Mouse (Mus musculus) hindbrain, embryonic 12.5 days (tissue): ENCODE measurements around the gene Hap1. TPM values are rescaled to one million over a fixed set of nuclear protein-coding genes. Genes with fewer than 3 reads are reported as not detected.

ENCODE experiments used
- ATAC-seq: fragments of 200-750 bp; cut with Nextera tagmentation; 2 replicates; pipeline ENCODE4 v1.8.0; 2017; ENCODE audit warnings: moderate TSS enrichment; ENCODE audit not compliant: low FRiP score
- H3K27ac ChIP-seq: fragments of 300-500 bp; sonication (generic); 2 replicates; pipeline ENCODE4 v1.5.1; 2016; ENCODE audit warnings: mild to moderate bottlenecking
- H3K27me3 ChIP-seq: fragments of 300-500 bp; sonication (generic); 2 replicates; pipeline ENCODE4 v1.6.1; 2016; ENCODE audit warnings: mild to moderate bottlenecking
- H3K36me3 ChIP-seq: fragments of 300-500 bp; sonication (generic); 2 replicates; pipeline ENCODE4 v1.6.1; 2016; ENCODE audit warnings: mild to moderate bottlenecking
- H3K4me1 ChIP-seq: fragments of 300-500 bp; sonication (generic); 2 replicates; pipeline ENCODE4 v1.6.1; 2016
- H3K4me2 ChIP-seq: fragments of 300-500 bp; sonication (generic); replicated peaks from 2 replicates; pipeline ENCODE4 v1.6.1; 2016; ENCODE audit warnings: mild to moderate bottlenecking
- H3K4me3 ChIP-seq: fragments of 300-500 bp; sonication (generic); 2 replicates; pipeline ENCODE4 v1.5.1; 2016; ENCODE audit warnings: mild to moderate bottlenecking
- H3K9ac ChIP-seq: fragments of 300-500 bp; sonication (generic); 2 replicates; pipeline ENCODE4 v1.6.1; 2016; ENCODE audit warnings: mild to moderate bottlenecking, moderate library complexity
- H3K9me3 ChIP-seq: fragments of 300-500 bp; sonication (generic); replicated peaks from 2 replicates; pipeline ENCODE4 v1.6.1; 2016; ENCODE audit warnings: mild to moderate bottlenecking
- WGBS: fragments of 180-500 bp; shearing (Covaris S2); methylation state at CpG from one replicate; pipeline ENCODE4 v1.1.7; 2016; 5-methylcytosine and 5-hydroxymethylcytosine counted together
- polyA plus RNA-seq: library from polyadenylated mRNA; unstranded; fragments of >200 nt; fragmentation: Nextera tagmentation; extraction: Ambion mirVana; gene quantifications from 2 replicates; pipeline ENCODE4 v1.2.1, GENCODE M21; 2016

Gene Hap1
- 53.7 and 58.0 TPM in 2 replicates for polyA plus RNA-seq

DNA sequence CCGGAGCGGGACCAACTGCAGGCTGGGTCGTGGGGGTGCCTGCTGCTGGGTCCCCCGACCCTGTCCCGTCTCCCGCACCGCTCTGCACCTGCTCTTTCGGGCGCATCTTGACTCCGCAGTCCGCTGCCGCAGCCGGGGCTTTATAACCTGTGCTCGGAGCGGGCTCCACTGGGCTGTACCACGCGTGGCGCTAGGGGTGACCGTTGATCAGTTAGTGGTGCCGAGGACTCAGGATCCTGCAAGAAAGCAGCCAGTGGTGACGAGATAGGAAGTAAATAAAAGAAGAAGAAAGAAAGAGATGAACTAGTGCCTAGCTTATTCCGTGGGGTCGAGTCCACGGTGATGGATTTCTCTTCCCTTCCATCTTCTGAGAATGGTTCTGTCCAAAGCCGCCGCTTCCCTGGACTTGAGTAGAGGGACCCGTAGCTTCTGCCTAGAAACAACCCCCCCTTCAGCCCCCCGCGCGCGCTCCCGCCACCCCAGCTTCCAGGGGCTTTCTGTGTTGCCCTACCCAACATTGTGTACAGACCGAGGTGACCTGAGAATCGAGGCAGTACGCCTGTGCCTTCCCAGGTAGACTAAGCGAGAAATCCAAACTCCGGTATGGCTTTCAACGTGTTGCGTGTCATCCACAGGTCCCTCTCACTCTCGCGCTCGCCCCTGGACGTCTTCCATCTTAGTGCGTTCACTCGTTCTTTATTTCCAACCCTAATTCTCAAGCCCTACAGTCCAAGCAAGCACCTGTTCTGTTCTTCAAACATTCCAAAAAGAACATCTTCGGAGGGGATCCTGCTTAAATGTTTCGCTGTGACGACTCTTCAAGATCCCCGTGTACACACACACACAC is at the start of gene Hap1:
Hap1 (minus strand) TSS at position 157 of the 847 bp plus-strand sequence.
- ATAC-seq, result peak; percentile 62
- Histone ChIP-seq H3K9ac (peak within 1 kb of the TSS; percentile 60), H3K4me2 (peak within 1 kb of the TSS; percentile 99), H3K27ac (0 out of 2 replicates have a peak within 1 kb of the TSS, but pooled peaks have one; percentile 18), H3K4me3 (peak within 1 kb of the TSS; percentile 55), H3K4me1 (peaks cover 19% of the 10 kb centered on the region), H3K27me3 (peaks cover 69% of the 10 kb centered on the region), H3K36me3 (0 out of 2 replicates have a peak, but pooled peaks cover 3% of the 10 kb centered on the region), H3K9me3 (no peaks in the 10 kb centered on the region)
- WGBS, result 1% methylated on average over 49 of the region's 49 CpGs

DNA sequence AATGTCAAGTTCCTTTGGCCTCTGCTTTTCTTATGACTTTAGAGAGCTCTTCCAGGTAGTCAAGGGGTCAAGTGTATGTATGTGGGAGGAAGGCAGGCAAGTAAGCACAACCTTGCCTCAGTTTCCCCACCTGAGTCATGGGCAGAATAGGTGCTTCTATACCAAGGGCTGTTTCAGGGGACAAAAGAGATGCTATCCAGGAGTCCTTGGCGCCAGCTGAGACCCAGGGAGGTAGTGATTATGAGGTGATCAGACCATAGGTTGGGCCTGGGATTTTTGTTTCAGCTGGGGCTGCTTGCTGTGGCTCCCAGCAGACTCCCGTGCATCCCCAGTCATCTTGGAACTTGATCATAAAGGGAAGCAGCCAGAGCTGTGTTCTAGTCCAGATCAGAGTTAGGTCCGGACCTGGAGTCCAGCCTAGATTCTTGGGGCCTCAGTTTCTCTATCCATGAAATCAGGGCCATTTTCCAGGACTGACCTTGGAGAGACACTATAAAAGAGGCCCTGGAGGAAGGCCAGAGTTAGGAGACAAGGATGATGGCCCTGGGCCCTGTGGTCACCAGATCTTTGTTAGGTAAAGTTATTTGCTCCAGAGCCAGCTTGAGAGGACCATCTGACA is 48.6 kb upstream of the Hap1 start:
- Histone ChIP-seq H3K4me1 (peaks cover 8% of the 10 kb centered on the region; the same call in 1 of the 2 replicates), H3K4me2 (no peak overlapping the region), H3K4me3 (no peak overlapping the region), H3K9ac (no peak overlapping the region), H3K27me3 (no peaks in the 10 kb centered on the region; the same call in 1 of the 2 replicates), H3K9me3 (no peaks in the 10 kb centered on the region), H3K27ac (no peak overlapping the region), H3K36me3 (0 out of 2 replicates have a peak, but pooled peaks cover 6% of the 10 kb centered on the region)
- 82% methylated on average over 3 of the region's 3 CpGs for WGBS
- ATAC-seq, result no peak

DNA sequence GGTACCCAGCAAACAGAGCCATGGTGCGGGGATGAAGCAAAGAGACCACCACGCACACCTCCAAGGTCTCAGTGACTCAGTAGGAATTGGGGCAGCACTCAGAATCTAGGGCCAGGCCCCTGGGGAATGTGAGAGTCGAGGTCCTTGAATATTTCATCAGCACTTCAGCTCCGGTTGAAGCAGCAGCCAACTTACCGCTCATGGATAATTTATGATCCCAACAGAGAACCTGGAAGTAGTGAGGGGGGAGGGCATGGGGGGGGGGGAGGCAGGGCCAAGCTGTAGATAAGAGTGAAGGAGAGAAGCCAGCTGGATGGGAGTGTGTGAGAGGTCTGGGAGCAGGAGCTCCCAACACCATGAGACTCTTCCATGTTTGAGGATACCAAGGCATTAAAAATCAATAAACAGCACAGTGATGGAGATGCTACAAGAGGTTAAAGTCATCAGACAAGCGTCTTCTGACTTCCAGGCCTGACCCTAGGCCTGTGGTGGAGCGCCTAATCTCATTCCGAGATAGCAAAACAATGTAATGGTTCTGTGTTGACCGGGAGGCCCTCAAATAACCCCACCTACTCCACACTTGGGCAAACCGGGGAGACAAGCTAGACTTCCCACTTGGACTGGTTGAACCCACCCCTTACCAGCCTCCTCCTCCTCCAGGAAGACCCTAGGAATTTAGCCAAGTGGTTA is 47.7 kb upstream of the Hap1 start:
- Histone ChIP-seq H3K4me1 (peaks cover 8% of the 10 kb centered on the region; the same call in 1 of the 2 replicates), H3K27ac (no peak overlapping the region), H3K36me3 (0 out of 2 replicates have a peak, but pooled peaks cover 3% of the 10 kb centered on the region), H3K4me2 (no peak overlapping the region), H3K4me3 (no peak overlapping the region), H3K9ac (no peak overlapping the region), H3K9me3 (no peaks in the 10 kb centered on the region), H3K27me3 (no peaks in the 10 kb centered on the region; the same call in 1 of the 2 replicates)
- no peak for ATAC-seq
- WGBS, result 76% methylated on average over 10 of the region's 10 CpGs

DNA sequence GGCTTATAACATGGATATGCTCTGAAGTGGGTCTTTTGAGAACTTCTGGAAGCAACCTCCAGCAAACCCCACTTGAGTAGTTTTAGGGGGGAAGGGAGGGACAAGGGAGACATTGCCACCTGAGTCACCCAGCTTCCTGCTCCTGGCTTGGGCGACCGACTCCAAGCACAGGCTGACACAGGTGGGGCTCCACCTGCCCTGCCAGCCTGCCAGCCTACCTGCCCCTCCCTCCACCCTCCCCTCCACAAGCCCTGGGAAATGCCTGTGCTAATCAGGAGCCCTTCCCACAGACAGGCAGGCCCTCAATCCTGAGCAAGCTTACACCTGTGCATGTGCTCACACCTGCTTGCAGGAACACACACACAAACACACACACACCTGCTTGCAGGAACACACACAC is 46.8 kb upstream of the Hap1 start:
- Histone ChIP-seq H3K4me2 (no peak overlapping the region), H3K9ac (no peak overlapping the region), H3K36me3 (no peaks in the 10 kb centered on the region), H3K9me3 (no peaks in the 10 kb centered on the region), H3K27me3 (no peaks in the 10 kb centered on the region; the same call in 1 of the 2 replicates), H3K27ac (no peak overlapping the region), H3K4me3 (no peak overlapping the region), H3K4me1 (peaks cover 8% of the 10 kb centered on the region; the same call in 1 of the 2 replicates)
- ATAC-seq, result no peak
- WGBS, result 100% methylated on average over 2 of the region's 2 CpGs

DNA sequence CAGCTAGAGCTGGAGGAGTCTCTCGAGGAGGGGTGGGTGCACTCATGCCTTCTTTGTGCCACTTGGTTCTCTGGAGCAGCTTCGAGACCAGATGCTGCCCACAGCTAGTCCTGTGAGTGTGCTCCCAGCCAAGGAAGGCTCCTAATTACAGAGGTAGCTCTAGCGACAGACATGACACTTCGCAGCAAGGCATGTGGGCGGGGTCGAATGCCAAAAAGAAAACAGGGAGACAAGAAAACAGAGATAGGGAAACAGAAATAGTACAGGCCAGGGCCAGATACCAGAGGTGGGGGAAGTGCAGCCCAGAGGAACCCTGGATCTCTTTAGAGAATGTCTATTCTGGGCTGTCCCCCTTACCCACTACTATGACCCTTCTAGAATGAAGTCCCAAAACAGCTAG is 46.3 kb upstream of the Hap1 start:
- Histone ChIP-seq H3K27ac (no peak overlapping the region), H3K36me3 (no peaks in the 10 kb centered on the region), H3K9ac (no peak overlapping the region), H3K4me1 (peaks cover 8% of the 10 kb centered on the region; the same call in 1 of the 2 replicates), H3K9me3 (no peaks in the 10 kb centered on the region), H3K27me3 (no peaks in the 10 kb centered on the region; the same call in 1 of the 2 replicates), H3K4me2 (no peak overlapping the region), H3K4me3 (no peak overlapping the region)
- WGBS, result 43% methylated on average over 6 of the region's 6 CpGs
- no peak for ATAC-seq

- ATAC-seq, result no peak
- no peak overlapping the region for H3K27ac ChIP-seq
- WGBS, result 81% methylated on average over 6 of the region's 6 CpGs
- peaks cover 10% of the 10 kb centered on the region; the same call in 1 of the 2 replicates for H3K27me3 ChIP-seq
- H3K9me3 ChIP-seq, result no peaks in the 10 kb centered on the region
- peaks cover 15% of the 10 kb centered on the region for H3K4me1 ChIP-seq
- no peak overlapping the region for H3K4me3 ChIP-seq
- H3K36me3 ChIP-seq, result no peaks in the 10 kb centered on the region
- H3K9ac ChIP-seq, result no peak overlapping the region
- H3K4me2 ChIP-seq, result no peak overlapping the region
These were observed 44.9 kb upstream of the Hap1 start for GRCm38 (mm10) chr11:100400842-100401241.

GRCm38 (mm10) chr11:100399727-100400538 is 44.0 kb upstream of the Hap1 start:
- no peak for ATAC-seq
- WGBS, result 78% methylated on average over 12 of the region's 12 CpGs
- H3K4me1 ChIP-seq, result peaks cover 23% of the 10 kb centered on the region
- H3K27me3 ChIP-seq, result peaks cover 19% of the 10 kb centered on the region
- no peak overlapping the region for H3K4me2 ChIP-seq
- no peak overlapping the region for H3K9ac ChIP-seq
- no peak overlapping the region for H3K27ac ChIP-seq
- H3K4me3 ChIP-seq, result no peak overlapping the region
- H3K36me3 ChIP-seq, result no peaks in the 10 kb centered on the region
- H3K9me3 ChIP-seq, result no peaks in the 10 kb centered on the region

DNA sequence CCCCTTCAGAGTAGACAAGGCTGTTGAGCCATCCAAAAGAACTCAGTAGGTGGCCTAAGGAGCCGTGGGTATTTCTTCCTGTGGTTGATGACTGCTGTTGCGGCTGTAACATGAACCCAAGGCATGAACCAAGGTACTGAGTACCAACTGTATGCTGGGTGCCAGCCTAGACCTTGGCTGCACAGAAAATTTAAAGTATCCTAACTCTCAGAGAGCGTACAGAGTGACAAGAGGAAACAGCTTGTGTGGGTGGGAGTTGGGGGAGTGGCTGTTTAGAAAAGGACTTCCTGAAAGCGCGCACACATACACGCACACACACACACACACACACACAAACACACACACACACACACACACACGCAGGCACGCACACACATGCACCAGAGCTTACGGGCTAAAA is 43.4 kb upstream of the Hap1 start:
- no peaks in the 10 kb centered on the region for H3K36me3 ChIP-seq
- no peaks in the 10 kb centered on the region for H3K9me3 ChIP-seq
- no peak overlapping the region for H3K9ac ChIP-seq
- peaks cover 21% of the 10 kb centered on the region for H3K27me3 ChIP-seq
- H3K27ac ChIP-seq, result no peak overlapping the region
- no peak for ATAC-seq
- no peak overlapping the region for H3K4me3 ChIP-seq
- peaks cover 23% of the 10 kb centered on the region for H3K4me1 ChIP-seq
- H3K4me2 ChIP-seq, result no peak overlapping the region
- 84% methylated on average over 9 of the region's 9 CpGs for WGBS

GRCm38 (mm10) chr11:100398517-100398916 is 42.6 kb upstream of the Hap1 start:
- H3K27me3 ChIP-seq, result peaks cover 21% of the 10 kb centered on the region
- 97% methylated on average over 7 of the region's 7 CpGs for WGBS
- no peak overlapping the region for H3K4me3 ChIP-seq
- no peak overlapping the region for H3K9ac ChIP-seq
- H3K4me2 ChIP-seq, result peak overlapping the region; percentile 54; the same call in 1 of the 2 replicates
- H3K4me1 ChIP-seq, result peaks cover 26% of the 10 kb centered on the region
- no peak for ATAC-seq
- H3K36me3 ChIP-seq, result no peaks in the 10 kb centered on the region
- no peak overlapping the region for H3K27ac ChIP-seq
- no peaks in the 10 kb centered on the region for H3K9me3 ChIP-seq

DNA sequence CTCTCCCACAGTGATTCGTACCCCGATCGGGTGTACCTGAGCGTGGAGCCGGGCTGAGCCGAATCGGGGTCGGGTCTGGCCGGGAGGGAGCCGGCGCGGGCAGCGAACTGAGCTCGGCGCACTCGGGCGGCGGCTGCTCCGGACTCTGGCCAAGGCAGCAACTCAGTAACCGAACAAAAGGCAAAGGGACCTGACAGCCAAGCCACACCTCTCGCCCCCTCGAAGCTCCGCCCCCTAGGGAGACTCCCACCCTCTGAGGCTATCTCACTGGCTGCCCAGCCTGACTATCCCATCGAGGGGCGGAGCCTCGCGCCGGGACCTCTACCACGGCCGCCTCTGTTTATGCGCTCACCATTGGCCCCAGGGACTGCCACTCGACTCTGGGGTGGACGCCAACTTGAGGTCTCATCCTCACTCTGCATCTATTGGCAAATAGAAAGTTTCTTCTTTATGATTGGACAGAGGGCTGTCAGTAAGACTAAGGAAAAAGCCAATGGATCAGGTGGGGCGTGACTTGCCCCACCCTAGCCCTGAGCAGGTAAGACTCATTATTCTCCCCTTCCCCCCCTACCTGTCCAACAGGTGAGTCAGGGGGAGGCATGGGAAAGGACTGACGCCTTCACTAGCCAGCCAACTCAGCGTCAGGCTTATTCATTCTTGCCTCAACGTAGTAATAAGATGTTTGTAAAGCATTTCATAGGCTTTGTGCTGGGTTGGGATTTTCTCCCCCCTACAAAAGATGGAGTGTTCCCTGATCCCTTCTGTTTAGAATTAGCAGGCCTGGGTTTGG is 41.9 kb upstream of the Hap1 start, which contains the start of gene Jup:
Jup (minus strand) TSS at position 164 of the 790 bp plus-strand sequence.
- H3K9me3 ChIP-seq, result no peaks in the 10 kb centered on the region
- H3K27me3 ChIP-seq, result peaks cover 21% of the 10 kb centered on the region
- peak; percentile 98 for ATAC-seq
- H3K4me3 ChIP-seq, result peak within 1 kb of the TSS; percentile 58
- peak within 1 kb of the TSS; percentile 54 for H3K4me2 ChIP-seq
- peak within 1 kb of the TSS; percentile 75 for H3K9ac ChIP-seq
- H3K4me1 ChIP-seq, result peaks cover 23% of the 10 kb centered on the region
- H3K27ac ChIP-seq, result peak within 1 kb of the TSS; percentile 80
- WGBS, result under 1% methylated on average over 37 of the region's 37 CpGs
- no peaks in the 10 kb centered on the region for H3K36me3 ChIP-seq
